ENCODE assay signal across 10 mouse cellular contexts in the genomic region with DNA sequence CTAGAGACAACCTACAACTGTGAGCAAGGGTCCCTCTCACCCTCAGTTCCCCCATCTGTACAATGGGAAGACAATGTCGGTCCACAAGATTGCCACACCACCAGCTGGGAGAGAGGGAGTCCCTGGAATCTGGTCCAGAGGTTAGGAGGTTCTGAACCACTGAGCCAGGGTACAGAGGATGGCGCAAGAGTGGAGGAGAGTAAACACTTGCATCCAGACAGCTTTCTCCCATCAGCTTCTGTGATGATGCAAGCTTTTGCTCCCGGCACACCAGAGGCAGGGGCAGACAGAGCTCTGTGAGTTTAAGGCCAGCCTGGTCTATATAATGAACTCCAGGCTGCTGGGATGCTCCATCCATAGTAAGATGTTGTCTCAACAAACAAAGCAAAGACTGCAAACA. TPM values are rescaled to one million over a fixed set of nuclear protein-coding genes. Genes with fewer than 3 reads are reported as not detected.
DNase-seq lines count a peak whose midpoint lies in the region; ATAC-seq lines count a peak whose summit lies in the region.
"Had no signal": no experiment of that assay in that cellular context is flagged by ENCODE, and none has a peak within 500 bp of the region (broad histone marks: within the 10 kb centered on the region; RNA-seq: fewer than 3 reads in every experiment).

No protein-coding gene starts in this region.

- peaks cover 41% of the 10 kb centered on the region for H3K27me3 ChIP-seq in hindbrain, embryonic 13.5 days
- H3K27me3 ChIP-seq in hindbrain, embryonic 16.5 days (replicated peaks; ENCODE audit: control insufficient read depth, insufficient read depth, low read length), result peaks cover 20% of the 10 kb centered on the region
- no peaks in the 10 kb centered on the region; the same call in 1 of the 2 replicates for H3K27me3 ChIP-seq in embryonic facial prominence, embryonic 13.5 days

- H3K27ac ChIP-seq in hindbrain, embryonic 13.5 days, result peak overlapping the region; percentile 55; the same call in 1 of the 2 replicates
- H3K27ac ChIP-seq in hindbrain, embryonic 16.5 days (ENCODE audit: low read depth, low read length), result no peak overlapping the region
- peak overlapping the region; percentile 81 for H3K27ac ChIP-seq in embryonic facial prominence, embryonic 13.5 days

- H3K4me1 ChIP-seq in hindbrain, embryonic 13.5 days (replicated peaks), result peaks cover 71% of the 10 kb centered on the region
- peaks cover 27% of the 10 kb centered on the region for H3K4me1 ChIP-seq in hindbrain, embryonic 16.5 days (ENCODE audit: control insufficient read depth, insufficient read depth, low read depth, low read length)
- H3K4me1 ChIP-seq in embryonic facial prominence, embryonic 13.5 days, result peaks cover 74% of the 10 kb centered on the region

- no peak overlapping the region for H3K4me2 ChIP-seq in hindbrain, embryonic 13.5 days
- no peak overlapping the region for H3K4me2 ChIP-seq in hindbrain, embryonic 16.5 days (ENCODE audit: low read length)
- H3K4me2 ChIP-seq in embryonic facial prominence, embryonic 13.5 days, result peak overlapping the region; percentile 41

- H3K36me3 ChIP-seq in hindbrain, embryonic 13.5 days, result no peaks in the 10 kb centered on the region
- H3K36me3 ChIP-seq in hindbrain, embryonic 16.5 days (ENCODE audit: control insufficient read depth, insufficient read depth, low read length), result no peaks in the 10 kb centered on the region
- no peaks in the 10 kb centered on the region for H3K36me3 ChIP-seq in embryonic facial prominence, embryonic 13.5 days

- peak; percentile 52 for DNase-seq in kidney, postnatal 10 days
- DNase-seq in lung, postnatal 14 days, result peak; percentile 61
- no peak for DNase-seq in cerebellum, adult 9-11 months
- no peak for DNase-seq in right cerebral cortex, adult 2 months (ENCODE audit: low spot score in 2 of 2)
- no peak for DNase-seq in gastrocnemius, adult 18-20 months (ENCODE audit: low spot score)
- DNase-seq: right cerebral cortex, postnatal 4 days had no signal

- no peaks in the 10 kb centered on the region for H3K9me3 ChIP-seq in hindbrain, embryonic 13.5 days
- no peaks in the 10 kb centered on the region for H3K9me3 ChIP-seq in hindbrain, embryonic 16.5 days (ENCODE audit: control insufficient read depth, low read length)
- no peaks in the 10 kb centered on the region for H3K9me3 ChIP-seq in embryonic facial prominence, embryonic 13.5 days

- peak overlapping the region; percentile 3; the same call in 1 of the 2 replicates for H3K9ac ChIP-seq in hindbrain, embryonic 13.5 days
- H3K9ac ChIP-seq in hindbrain, embryonic 16.5 days (ENCODE audit: low read depth, low read length), result no peak overlapping the region
- H3K9ac ChIP-seq in embryonic facial prominence, embryonic 13.5 days, result peak overlapping the region; percentile 57; the same call in 1 of the 2 replicates

- whole genome bisulfite sequencing in hindbrain, embryonic 13.5 days, result 46% methylated on average over 3 of the region's 3 CpGs
- WGBS in hindbrain, embryonic 16.5 days, result 46% methylated on average over 3 of the region's 3 CpGs
- WGBS in embryonic facial prominence, embryonic 13.5 days, result 24% methylated on average over 3 of the region's 3 CpGs

- ATAC-seq in hindbrain, embryonic 13.5 days (ENCODE audit: low FRiP score), result no peak
- no peak for ATAC-seq in hindbrain, embryonic 16.5 days
- ATAC-seq in embryonic facial prominence, embryonic 13.5 days (ENCODE audit: insufficient number of reproducible peaks, insufficient read depth, low FRiP score, low TSS enrichment, low read depth), result no peak

- H3K4me3 ChIP-seq in hindbrain, embryonic 13.5 days, result no peak overlapping the region
- H3K4me3 ChIP-seq in hindbrain, embryonic 16.5 days (ENCODE audit: low read length), result no peak overlapping the region
- no peak overlapping the region for H3K4me3 ChIP-seq in embryonic facial prominence, embryonic 13.5 days

RNA-seq across cellular contexts. Expression of gene Cdc42ep1, which starts 2.2 kb away (rescaled TPM):
- polyA plus RNA-seq in hindbrain, embryonic 13.5 days (2015; fragmentation: Nextera tagmentation; extraction: Ambion mirVana), result 9.5 and 11.0 TPM in 2 replicates
- polyA plus RNA-seq in hindbrain, embryonic 16.5 days (2015; fragmentation: Nextera tagmentation; extraction: Ambion mirVana), result 15.9 and 17.5 TPM in 2 replicates
- polyA plus RNA-seq in embryonic facial prominence, embryonic 13.5 days (2015; fragmentation: Nextera tagmentation; extraction: Ambion mirVana), result 25.2 and 28.6 TPM in 2 replicates
- total RNA-seq in gastrocnemius, adult 18-20 months (2021), result 1 to 10 TPM; 5.2 to 9.5 TPM

RNA-seq across cellular contexts. Expression of gene Lgals2, which starts 15.1 kb away (rescaled TPM):
- not detected in 2 replicates for polyA plus RNA-seq in hindbrain, embryonic 13.5 days (2015; fragmentation: Nextera tagmentation; extraction: Ambion mirVana)
- polyA plus RNA-seq in hindbrain, embryonic 16.5 days (2015; fragmentation: Nextera tagmentation; extraction: Ambion mirVana), result not detected in 2 replicates
- 1.3 TPM in 1 of 2 replicates, not detected in the other for polyA plus RNA-seq in embryonic facial prominence, embryonic 13.5 days (2015; fragmentation: Nextera tagmentation; extraction: Ambion mirVana)
- not detected for total RNA-seq in gastrocnemius, adult 18-20 months (2021)

RNA-seq across cellular contexts. Expression of gene Gga1, which starts 36.7 kb away (rescaled TPM):
- 49.9 and 50.6 TPM in 2 replicates for polyA plus RNA-seq in hindbrain, embryonic 13.5 days (2015; fragmentation: Nextera tagmentation; extraction: Ambion mirVana)
- 46.1 and 51.8 TPM in 2 replicates for polyA plus RNA-seq in hindbrain, embryonic 16.5 days (2015; fragmentation: Nextera tagmentation; extraction: Ambion mirVana)
- 42.5 and 51.8 TPM in 2 replicates for polyA plus RNA-seq in embryonic facial prominence, embryonic 13.5 days (2015; fragmentation: Nextera tagmentation; extraction: Ambion mirVana)
- 10 to 100 TPM; 42.8 to 46.6 TPM for total RNA-seq in gastrocnemius, adult 18-20 months (2021)

RNA-seq across cellular contexts. Expression of gene Card10, which starts 37.4 kb away (rescaled TPM):
- 1.6 TPM in 2 replicates for polyA plus RNA-seq in hindbrain, embryonic 13.5 days (2015; fragmentation: Nextera tagmentation; extraction: Ambion mirVana)
- polyA plus RNA-seq in hindbrain, embryonic 16.5 days (2015; fragmentation: Nextera tagmentation; extraction: Ambion mirVana), result 2.5 and 2.8 TPM in 2 replicates
- 3.0 and 3.2 TPM in 2 replicates for polyA plus RNA-seq in embryonic facial prominence, embryonic 13.5 days (2015; fragmentation: Nextera tagmentation; extraction: Ambion mirVana)
- total RNA-seq in gastrocnemius, adult 18-20 months (2021), result 1 to 10 TPM; 4.1 to 6.5 TPM

RNA-seq across cellular contexts. Expression of gene Gm49510, which starts 59.2 kb away (rescaled TPM):
- polyA plus RNA-seq in hindbrain, embryonic 13.5 days (2015; fragmentation: Nextera tagmentation; extraction: Ambion mirVana), result not detected in 2 replicates
- polyA plus RNA-seq in hindbrain, embryonic 16.5 days (2015; fragmentation: Nextera tagmentation; extraction: Ambion mirVana), result 0.11 TPM in 1 of 2 replicates, not detected in the other
- polyA plus RNA-seq in embryonic facial prominence, embryonic 13.5 days (2015; fragmentation: Nextera tagmentation; extraction: Ambion mirVana), result 0.18 and 0.25 TPM in 2 replicates
- not detected for total RNA-seq in gastrocnemius, adult 18-20 months (2021)
- polyA plus RNA-seq: brain, embryonic 14.5 days had no signal

Comparison
In these comparisons a context has a peak if more than half of its experiments do, and no peak if none do; other contexts are left out.
1. DNase-seq: peak in kidney, postnatal 10 days (single experiment) and lung, postnatal 14 days (single experiment); none in cerebellum, adult 9-11 months (single experiment), right cerebral cortex, adult 2 months (0 of 2) and gastrocnemius, adult 18-20 months (single experiment).